Mouse (Mus musculus): ENCODE results near the gene Hs3st1. TPM values are rescaled to one million over a fixed set of nuclear protein-coding genes. Genes with fewer than 3 reads are reported as not detected.

Gene Hs3st1
- polyA plus RNA-seq, 1 experiment from 2014 or later, result 0.42 TPM

GRCm38 (mm10) chr5:39636090-39636489, 119.2 kb downstream of the Hs3st1 start:
- ATAC-seq (ENCODE audit: low read depth), result no peak
- WGBS (ENCODE audit: insufficient replicate concordance), result 52% methylated on average over 3 of the region's 3 CpGs
- H3K4me3 ChIP-seq (ENCODE audit: low read depth, low read length), result no peak overlapping the region
- no peaks in the 10 kb centered on the region for H3K9me3 ChIP-seq (replicated peaks; ENCODE audit: control insufficient read depth, low read length)
- no peaks in the 10 kb centered on the region for H3K36me3 ChIP-seq (ENCODE audit: control insufficient read depth, insufficient read depth)
- H3K9ac ChIP-seq (ENCODE audit: low read depth, low read length), result no peak overlapping the region
- no peak overlapping the region for H3K27ac ChIP-seq (ENCODE audit: low read length)
- H3K4me2 ChIP-seq (ENCODE audit: low read depth, low read length), result no peak overlapping the region
- no peaks in the 10 kb centered on the region for H3K27me3 ChIP-seq (ENCODE audit: control insufficient read depth, insufficient read depth, low read depth, low read length)
- H3K4me1 ChIP-seq (ENCODE audit: control insufficient read depth, low read depth, low read length), result no peaks in the 10 kb centered on the region

DNA sequence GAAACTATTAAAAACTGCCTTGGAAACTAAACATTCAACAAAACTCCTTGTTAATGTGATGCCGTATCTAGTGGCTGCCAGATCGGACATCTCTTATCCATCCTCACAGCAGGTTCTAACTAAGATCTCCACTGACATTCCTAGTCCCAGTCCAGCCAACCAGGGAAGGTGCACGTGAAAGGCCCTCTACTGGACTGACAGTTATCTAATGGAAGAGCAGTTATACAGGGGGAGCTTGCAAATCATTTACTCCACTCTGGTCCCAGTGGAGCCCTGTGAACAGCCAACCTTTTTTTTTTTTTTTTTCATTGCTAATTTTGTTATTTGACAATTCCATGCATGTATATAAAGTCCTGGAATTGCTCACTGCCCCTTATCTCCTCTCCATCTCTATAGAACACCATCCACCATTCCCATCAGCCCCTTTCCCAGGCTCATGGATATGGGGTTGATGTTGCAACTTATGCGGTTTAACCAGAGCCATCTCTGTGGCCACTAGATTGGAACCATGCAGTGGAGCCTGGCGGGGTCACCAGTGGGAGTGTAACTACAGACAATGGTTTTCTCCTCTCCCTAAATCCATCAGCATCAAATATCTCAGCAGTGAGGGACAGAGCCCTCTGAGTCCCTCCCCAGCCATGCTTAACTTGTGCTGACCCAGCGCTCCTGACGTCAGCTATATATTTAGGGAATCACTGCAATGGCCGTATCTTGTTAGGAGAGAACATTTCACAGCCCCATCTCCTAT, 120.8 kb downstream of the Hs3st1 start:
- Histone ChIP-seq H3K9ac (ENCODE audit: low read depth, low read length) (no peak overlapping the region), H3K36me3 (ENCODE audit: control insufficient read depth, insufficient read depth) (no peaks in the 10 kb centered on the region), H3K4me1 (ENCODE audit: control insufficient read depth, low read depth, low read length) (no peaks in the 10 kb centered on the region), H3K4me3 (ENCODE audit: low read depth, low read length) (no peak overlapping the region), H3K27me3 (ENCODE audit: control insufficient read depth, insufficient read depth, low read depth, low read length) (no peaks in the 10 kb centered on the region), H3K4me2 (ENCODE audit: low read depth, low read length) (no peak overlapping the region), H3K9me3 (replicated peaks; ENCODE audit: control insufficient read depth, low read length) (no peaks in the 10 kb centered on the region), H3K27ac (ENCODE audit: low read length) (no peak overlapping the region)
- ATAC-seq (ENCODE audit: low read depth), result no peak
- 74% methylated on average over 8 of the region's 8 CpGs for WGBS (ENCODE audit: insufficient replicate concordance)

- H3K9ac ChIP-seq (ENCODE audit: low read depth, low read length), result no peak overlapping the region
- no peak for ATAC-seq (ENCODE audit: low read depth)
- WGBS (ENCODE audit: insufficient replicate concordance), result 30% methylated on average over 1 of the region's 1 CpGs
- H3K27ac ChIP-seq (ENCODE audit: low read length), result no peak overlapping the region
- H3K9me3 ChIP-seq (replicated peaks; ENCODE audit: control insufficient read depth, low read length), result no peaks in the 10 kb centered on the region
- no peak overlapping the region for H3K4me2 ChIP-seq (ENCODE audit: low read depth, low read length)
- no peaks in the 10 kb centered on the region for H3K36me3 ChIP-seq (ENCODE audit: control insufficient read depth, insufficient read depth)
- no peaks in the 10 kb centered on the region for H3K4me1 ChIP-seq (ENCODE audit: control insufficient read depth, low read depth, low read length)
- H3K4me3 ChIP-seq (ENCODE audit: low read depth, low read length), result no peak overlapping the region
- no peaks in the 10 kb centered on the region for H3K27me3 ChIP-seq (ENCODE audit: control insufficient read depth, insufficient read depth, low read depth, low read length)
These were observed 122.1 kb downstream of the Hs3st1 start for GRCm38 (mm10) chr5:39633206-39633605.

DNA sequence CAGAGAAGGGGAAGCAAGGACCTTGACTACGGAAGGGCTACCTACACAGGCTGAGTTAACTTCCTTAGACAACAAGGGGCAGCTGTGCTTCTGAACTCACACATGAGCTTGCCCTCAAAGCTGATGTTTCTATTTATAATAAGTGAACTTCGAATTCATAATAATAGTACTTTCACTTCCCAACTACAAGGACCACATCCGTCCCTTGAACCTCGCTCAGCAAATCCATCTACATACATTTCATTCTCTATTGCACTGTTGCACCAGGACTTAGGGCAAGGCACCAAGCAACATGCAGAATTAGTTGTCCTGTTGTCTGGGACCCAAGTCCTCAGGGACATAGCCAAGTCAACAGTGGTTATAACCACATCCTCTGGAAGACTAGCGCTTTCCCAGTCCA, 124.4 kb downstream of the Hs3st1 start:
- Histone ChIP-seq H3K4me1 (ENCODE audit: control insufficient read depth, low read depth, low read length) (no peaks in the 10 kb centered on the region), H3K36me3 (ENCODE audit: control insufficient read depth, insufficient read depth) (no peaks in the 10 kb centered on the region), H3K9me3 (replicated peaks; ENCODE audit: control insufficient read depth, low read length) (no peaks in the 10 kb centered on the region), H3K27me3 (ENCODE audit: control insufficient read depth, insufficient read depth, low read depth, low read length) (no peaks in the 10 kb centered on the region), H3K4me3 (ENCODE audit: low read depth, low read length) (no peak overlapping the region), H3K9ac (ENCODE audit: low read depth, low read length) (no peak overlapping the region), H3K4me2 (ENCODE audit: low read depth, low read length) (no peak overlapping the region), H3K27ac (ENCODE audit: low read length) (no peak overlapping the region)
- no peak for ATAC-seq (ENCODE audit: low read depth)
- 54% methylated on average over 5 of the region's 5 CpGs for WGBS (ENCODE audit: insufficient replicate concordance)

GRCm38 (mm10) chr5:39625037-39625473, 130.2 kb downstream of the Hs3st1 start:
- Histone ChIP-seq H3K9ac (ENCODE audit: low read depth, low read length) (no peak overlapping the region), H3K4me3 (ENCODE audit: low read depth, low read length) (no peak overlapping the region), H3K9me3 (replicated peaks; ENCODE audit: control insufficient read depth, low read length) (no peaks in the 10 kb centered on the region), H3K4me2 (ENCODE audit: low read depth, low read length) (no peak overlapping the region), H3K27me3 (ENCODE audit: control insufficient read depth, insufficient read depth, low read depth, low read length) (no peaks in the 10 kb centered on the region), H3K4me1 (ENCODE audit: control insufficient read depth, low read depth, low read length) (no peaks in the 10 kb centered on the region), H3K36me3 (ENCODE audit: control insufficient read depth, insufficient read depth) (no peaks in the 10 kb centered on the region), H3K27ac (ENCODE audit: low read length) (no peak overlapping the region)
- 62% methylated on average over 8 of the region's 8 CpGs for WGBS (ENCODE audit: insufficient replicate concordance)
- no peak for ATAC-seq (ENCODE audit: low read depth)

DNA sequence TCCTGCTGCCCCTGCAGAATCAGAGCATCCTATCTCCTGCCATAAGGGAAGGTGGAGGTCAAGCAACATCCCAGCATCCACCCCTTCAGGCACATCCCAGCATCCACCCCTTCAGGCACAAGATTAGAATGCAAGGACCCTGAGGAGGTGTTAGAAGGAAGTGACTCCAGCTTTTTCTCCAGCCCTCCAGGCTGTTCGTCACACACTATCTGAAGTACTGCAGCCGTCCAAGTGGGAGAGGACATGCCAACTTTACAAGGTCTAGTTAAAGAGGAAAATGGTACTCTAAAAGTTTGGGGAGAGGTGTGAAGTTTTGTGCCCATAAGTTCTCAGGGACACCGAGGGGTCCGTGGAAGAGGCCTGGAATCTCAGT, 131.1 kb downstream of the Hs3st1 start:
- Histone ChIP-seq H3K36me3 (ENCODE audit: control insufficient read depth, insufficient read depth) (no peaks in the 10 kb centered on the region), H3K27me3 (ENCODE audit: control insufficient read depth, insufficient read depth, low read depth, low read length) (no peaks in the 10 kb centered on the region), H3K4me1 (ENCODE audit: control insufficient read depth, low read depth, low read length) (no peaks in the 10 kb centered on the region), H3K9me3 (replicated peaks; ENCODE audit: control insufficient read depth, low read length) (no peaks in the 10 kb centered on the region), H3K9ac (ENCODE audit: low read depth, low read length) (no peak overlapping the region), H3K27ac (ENCODE audit: low read length) (no peak overlapping the region), H3K4me3 (ENCODE audit: low read depth, low read length) (no peak overlapping the region), H3K4me2 (ENCODE audit: low read depth, low read length) (no peak overlapping the region)
- ATAC-seq (ENCODE audit: low read depth), result no peak
- 62% methylated on average over 4 of the region's 4 CpGs for WGBS (ENCODE audit: insufficient replicate concordance)

DNA sequence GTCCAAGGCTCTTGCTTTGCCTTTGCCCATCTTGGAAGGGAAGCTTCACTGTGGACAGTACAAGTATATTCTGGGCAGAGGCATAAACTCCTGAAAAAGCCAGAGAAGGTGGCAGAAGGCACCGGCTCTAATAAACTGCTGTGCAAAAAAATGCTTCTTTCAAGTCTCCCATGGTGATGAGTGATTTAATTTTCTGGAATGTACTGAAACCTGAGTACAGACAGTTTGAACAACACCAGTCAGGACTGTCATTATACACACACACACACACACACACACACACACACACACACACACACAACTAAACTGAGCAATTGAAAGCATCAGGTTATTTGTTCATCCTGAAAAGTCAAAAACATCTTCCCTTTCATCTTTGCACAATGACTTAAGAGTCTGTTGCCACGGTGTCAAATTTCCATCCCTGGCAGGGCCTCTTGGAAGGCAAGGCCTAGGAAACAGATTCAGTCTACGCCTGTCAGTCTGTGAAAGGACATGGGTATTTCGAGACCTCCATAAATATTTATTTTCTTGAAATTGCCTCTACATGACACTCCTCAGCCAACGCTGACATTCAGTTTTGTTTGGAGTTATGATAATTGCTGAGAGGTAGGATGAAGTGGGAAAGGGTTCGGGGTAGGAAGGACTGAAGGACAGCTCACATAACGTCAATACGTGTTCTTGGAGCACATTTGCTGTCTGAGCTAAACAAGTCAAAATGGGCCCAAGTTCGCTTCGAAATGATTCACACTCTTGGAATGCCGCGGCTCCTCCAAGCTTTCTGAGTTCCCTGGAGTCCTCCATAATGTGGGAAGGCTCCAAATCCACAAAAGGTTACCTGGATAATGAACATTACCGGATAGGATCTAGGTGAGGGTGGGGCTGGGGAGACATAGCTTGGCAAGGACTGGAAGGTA, 131.7 kb downstream of the Hs3st1 start:
- Histone ChIP-seq H3K9ac (ENCODE audit: low read depth, low read length) (no peak overlapping the region), H3K27me3 (ENCODE audit: control insufficient read depth, insufficient read depth, low read depth, low read length) (no peaks in the 10 kb centered on the region), H3K9me3 (replicated peaks; ENCODE audit: control insufficient read depth, low read length) (no peaks in the 10 kb centered on the region), H3K4me1 (ENCODE audit: control insufficient read depth, low read depth, low read length) (no peaks in the 10 kb centered on the region), H3K4me3 (ENCODE audit: low read depth, low read length) (no peak overlapping the region), H3K36me3 (ENCODE audit: control insufficient read depth, insufficient read depth) (no peaks in the 10 kb centered on the region), H3K27ac (ENCODE audit: low read length) (no peak overlapping the region), H3K4me2 (ENCODE audit: low read depth, low read length) (no peak overlapping the region)
- 68% methylated on average over 13 of the region's 13 CpGs for WGBS (ENCODE audit: insufficient replicate concordance)
- ATAC-seq (ENCODE audit: low read depth), result no peak

DNA sequence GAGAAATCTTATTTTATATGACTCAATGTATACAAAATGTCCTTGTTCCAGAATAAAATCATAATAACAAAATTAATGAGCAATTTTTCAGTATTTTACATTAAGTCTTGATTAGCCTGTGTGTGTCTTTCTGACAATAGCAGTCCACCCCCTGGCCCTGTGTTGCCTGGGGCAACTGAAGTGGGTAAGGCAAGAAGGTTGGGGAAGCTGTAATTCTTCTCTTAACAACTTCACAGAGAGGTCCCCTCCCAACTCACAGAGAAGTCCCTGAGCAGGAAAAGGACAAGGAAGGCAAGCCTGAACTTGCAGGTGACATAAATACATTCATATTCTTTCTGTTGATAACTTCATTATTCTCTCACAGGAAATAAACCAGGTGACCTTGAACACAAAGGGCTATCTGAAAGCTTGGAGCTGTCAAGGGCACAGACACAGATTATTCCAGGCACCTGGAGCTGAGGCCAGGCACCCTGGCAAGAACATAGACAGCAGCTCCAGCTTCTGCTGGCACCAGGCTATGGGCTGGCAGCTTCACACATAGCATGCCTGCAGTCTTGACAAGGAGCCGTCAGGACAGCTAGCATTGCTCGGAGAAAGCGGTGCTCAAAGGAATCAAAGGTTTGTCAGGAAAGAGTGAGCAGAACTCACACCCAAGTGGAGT, 134.9 kb downstream of the Hs3st1 start:
- Histone ChIP-seq H3K9me3 (replicated peaks; ENCODE audit: control insufficient read depth, low read length) (no peaks in the 10 kb centered on the region), H3K9ac (ENCODE audit: low read depth, low read length) (no peak overlapping the region), H3K36me3 (ENCODE audit: control insufficient read depth, insufficient read depth) (no peaks in the 10 kb centered on the region), H3K4me3 (ENCODE audit: low read depth, low read length) (no peak overlapping the region), H3K4me1 (ENCODE audit: control insufficient read depth, low read depth, low read length) (no peaks in the 10 kb centered on the region), H3K27ac (ENCODE audit: low read length) (no peak overlapping the region), H3K4me2 (ENCODE audit: low read depth, low read length) (no peak overlapping the region), H3K27me3 (ENCODE audit: control insufficient read depth, insufficient read depth, low read depth, low read length) (no peaks in the 10 kb centered on the region)
- 77% methylated on average over 3 of the region's 3 CpGs for WGBS (ENCODE audit: insufficient replicate concordance)
- no peak for ATAC-seq (ENCODE audit: low read depth)
